Mouse (Mus musculus): ENCODE results near the gene Tdrd9. TPM values are rescaled to one million over a fixed set of nuclear protein-coding genes. Genes with fewer than 3 reads are reported as not detected.

Tdrd9 gene
- total and polyA plus RNA-seq, 3 experiments: 28.9 to 46.5 TPM; not detected in 1

DNA sequence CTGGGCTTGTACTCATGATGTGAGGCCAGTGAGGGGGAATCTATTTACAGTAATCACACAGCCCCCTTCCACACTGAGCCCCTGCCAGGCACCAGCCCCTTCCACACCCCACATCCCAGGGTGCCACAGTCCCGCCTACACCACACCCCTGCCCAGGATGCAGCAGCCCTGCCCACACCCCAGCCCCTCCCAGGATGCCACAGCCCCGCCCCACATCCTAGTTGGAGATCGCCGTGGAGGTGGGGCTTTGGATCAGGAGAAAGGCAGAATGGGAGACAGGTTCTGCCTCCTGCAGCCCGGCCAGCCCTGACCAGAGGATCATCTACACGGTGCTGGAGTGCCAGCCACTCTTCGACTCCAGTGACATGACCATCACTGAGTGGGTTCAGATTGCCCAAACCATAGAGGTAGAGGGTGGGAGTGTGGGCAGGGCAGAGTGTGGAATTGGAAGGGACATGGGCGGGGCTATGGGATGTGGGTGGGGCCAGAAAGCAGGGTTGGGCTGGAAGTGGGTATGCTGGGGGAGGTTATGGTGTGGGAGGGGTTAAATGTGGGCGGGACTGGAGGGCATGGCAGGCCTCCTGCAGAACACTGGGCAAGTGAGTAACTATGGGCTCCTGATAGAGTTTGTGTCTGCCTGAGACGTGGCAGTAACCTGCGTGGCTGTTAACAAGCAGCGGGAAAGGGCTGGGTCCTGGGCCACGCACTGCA, 141.5 kb downstream of the Tdrd9 start:
- H3K27me3 ChIP-seq (ENCODE audit: control insufficient read depth in 1 of 2, insufficient read depth in 2 of 2, low read length in 2 of 2): no peaks in the 10 kb centered on the region
- H3K27ac ChIP-seq (ENCODE audit: control insufficient read depth, low read depth, low read length): no peak overlapping the region
- DNase-seq (ENCODE audit: low read depth, low spot score): no peak
- no peaks in the 10 kb centered on the region for H3K36me3 ChIP-seq (ENCODE audit: control insufficient read depth in 1 of 2, insufficient read depth in 2 of 2, low read length in 2 of 2)
- no peak overlapping the region for H3K4me3 ChIP-seq (ENCODE audit: control insufficient read depth in 1 of 2, insufficient read depth in 1 of 2, low read depth in 2 of 2, low read length in 2 of 2)
- H3K9ac ChIP-seq (ENCODE audit: control insufficient read depth, low read depth, low read length, poor library complexity, severe bottlenecking): no peak overlapping the region
- H3K9me3 ChIP-seq (replicated peaks; ENCODE audit: insufficient read depth, low read length): no peaks in the 10 kb centered on the region; the same call in 1 of the 2 replicates
- TF ChIP-seq MYC (IDR thresholded peaks at IDR 0.05; ENCODE audit: low read depth, low read length) (no peak), KAT2A (conservative IDR thresholded peaks at IDR 0.05; ENCODE audit: low read depth, low read length) (no peak), ELF1 (IDR thresholded peaks at IDR 0.05; ENCODE audit: low read depth, low read length) (no peak), TAL1 (IDR thresholded peaks at IDR 0.05; ENCODE audit: low read length) (no peak), JUND (IDR thresholded peaks at IDR 0.05; ENCODE audit: low read depth, low read length) (no peak), SMC3 (IDR thresholded peaks at IDR 0.05; ENCODE audit: low read depth, low read length) (no peak), MAFK (IDR thresholded peaks at IDR 0.05; ENCODE audit: borderline replicate concordance, low read depth, low read length) (no peak), ZNF384 (IDR thresholded peaks at IDR 0.05; ENCODE audit: low read depth, low read length) (no peak)
- H3K4me1 ChIP-seq (ENCODE audit: control insufficient read depth in 1 of 2, insufficient read depth in 2 of 2, low read length in 2 of 2): no peaks in the 10 kb centered on the region
- H3K79me2 ChIP-seq (ENCODE audit: control insufficient read depth, insufficient read depth, low read length, poor library complexity): no peaks in the 10 kb centered on the region

DNA sequence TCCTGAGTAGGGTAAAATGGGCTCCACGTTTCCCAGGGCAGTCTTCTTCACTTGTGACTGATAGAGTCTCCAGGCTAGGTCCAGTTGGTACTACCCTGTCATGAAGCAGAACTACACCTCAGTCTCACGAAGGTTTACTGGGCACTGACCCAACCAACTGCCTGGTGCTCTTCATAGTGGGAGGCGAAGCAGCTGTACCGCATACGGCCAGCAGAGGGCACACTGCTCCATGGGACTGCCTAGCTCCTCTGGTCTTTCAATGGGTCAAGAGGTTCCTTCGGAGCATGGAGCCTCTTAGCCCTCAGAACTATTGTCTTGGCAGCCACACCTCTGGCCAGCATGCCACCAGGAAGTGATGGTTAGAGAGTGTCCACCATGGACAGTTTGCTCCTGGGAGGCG, 142.4 kb downstream of the Tdrd9 start:
- H3K4me3 ChIP-seq (ENCODE audit: control insufficient read depth in 1 of 2, insufficient read depth in 1 of 2, low read depth in 2 of 2, low read length in 2 of 2): no peak overlapping the region
- no peaks in the 10 kb centered on the region for H3K79me2 ChIP-seq (ENCODE audit: control insufficient read depth, insufficient read depth, low read length, poor library complexity)
- peak; percentile 80 for DNase-seq (ENCODE audit: low read depth, low spot score)
- no peak overlapping the region for H3K9ac ChIP-seq (ENCODE audit: control insufficient read depth, low read depth, low read length, poor library complexity, severe bottlenecking)
- H3K4me1 ChIP-seq (ENCODE audit: control insufficient read depth in 1 of 2, insufficient read depth in 2 of 2, low read length in 2 of 2): no peaks in the 10 kb centered on the region
- H3K36me3 ChIP-seq (ENCODE audit: control insufficient read depth in 1 of 2, insufficient read depth in 2 of 2, low read length in 2 of 2): no peaks in the 10 kb centered on the region
- H3K9me3 ChIP-seq (replicated peaks; ENCODE audit: insufficient read depth, low read length): no peaks in the 10 kb centered on the region; the same call in 1 of the 2 replicates
- H3K27ac ChIP-seq (ENCODE audit: control insufficient read depth, low read depth, low read length): no peak overlapping the region
- H3K27me3 ChIP-seq (ENCODE audit: control insufficient read depth in 1 of 2, insufficient read depth in 2 of 2, low read length in 2 of 2): no peaks in the 10 kb centered on the region
- TF ChIP-seq NELFE (IDR thresholded peaks at IDR 0.05; ENCODE audit: low read depth, low read length) (no peak), SMC3 (IDR thresholded peaks at IDR 0.05; ENCODE audit: low read depth, low read length) (peak; percentile 93), CTCF (IDR thresholded peaks at IDR 0.05 in 2 of 3, conservative IDR thresholded peaks at IDR 0.05 in 1 of 3; ENCODE audit: control insufficient read depth in 1 of 3, insufficient read depth in 1 of 3, low read depth in 2 of 3, low read length in 3 of 3, poor library complexity in 1 of 3, severe bottlenecking in 1 of 3) (peak in 1 of 3 experiments; percentile 93; a peak in 2 of 6 replicates), JUND (IDR thresholded peaks at IDR 0.05; ENCODE audit: low read depth, low read length) (no peak), MYB (IDR thresholded peaks at IDR 0.05; ENCODE audit: low read depth, low read length) (no peak), ZKSCAN1 (IDR thresholded peaks at IDR 0.05; ENCODE audit: low read depth, low read length) (no peak), TAL1 (IDR thresholded peaks at IDR 0.05; ENCODE audit: low read length) (no peak), ELF1 (IDR thresholded peaks at IDR 0.05; ENCODE audit: low read depth, low read length) (no peak), POLR2AphosphoS5 (IDR thresholded peaks at IDR 0.05; ENCODE audit: borderline replicate concordance, low read depth, low read length) (no peak), MXI1 (IDR thresholded peaks at IDR 0.05; ENCODE audit: low read depth, low read length) (no peak), USF2 (IDR thresholded peaks at IDR 0.05; ENCODE audit: borderline replicate concordance in 1 of 2, insufficient read depth in 1 of 2, low read depth in 1 of 2, low read length in 2 of 2) (no peak), ZNF384 (IDR thresholded peaks at IDR 0.05; ENCODE audit: low read depth, low read length) (no peak), TBP (IDR thresholded peaks at IDR 0.05; ENCODE audit: low read depth, low read length) (no peak), ETS1 (IDR thresholded peaks at IDR 0.05; ENCODE audit: low read depth, low read length) (no peak), RCOR1 (IDR thresholded peaks at IDR 0.05; ENCODE audit: low read depth, low read length) (no peak), HCFC1 (IDR thresholded peaks at IDR 0.05; ENCODE audit: low read depth, low read length) (no peak), KAT2A (conservative IDR thresholded peaks at IDR 0.05; ENCODE audit: low read depth, low read length) (no peak), UBTF (IDR thresholded peaks at IDR 0.05; ENCODE audit: borderline replicate concordance, insufficient read depth, low read depth, low read length) (no peak), MAX (IDR thresholded peaks at IDR 0.05; ENCODE audit: low read length) (no peak), SIN3A (IDR thresholded peaks at IDR 0.05; ENCODE audit: low read length) (no peak), EP300 (IDR thresholded peaks at IDR 0.05; ENCODE audit: low read depth in 1 of 2, low read length in 2 of 2) (no peak), CHD1 (IDR thresholded peaks at IDR 0.05; ENCODE audit: low read depth, low read length) (no peak), GABPA (IDR thresholded peaks at IDR 0.05; ENCODE audit: low read depth, low read length) (no peak), ZC3H11A (IDR thresholded peaks at IDR 0.05; ENCODE audit: low read depth, low read length) (peak; percentile 80), POLR2AphosphoS2 (IDR thresholded peaks at IDR 0.05; ENCODE audit: low read length) (no peak), MAFK (IDR thresholded peaks at IDR 0.05; ENCODE audit: borderline replicate concordance, low read depth, low read length) (no peak), MYC (IDR thresholded peaks at IDR 0.05; ENCODE audit: low read depth, low read length) (no peak), GATA1 (IDR thresholded peaks at IDR 0.05; ENCODE audit: low read depth, low read length) (no peak), RAD21 (IDR thresholded peaks at IDR 0.05; ENCODE audit: low read depth, low read length) (peak; percentile 86), CHD2 (IDR thresholded peaks at IDR 0.05; ENCODE audit: low read length) (no peak)
